Mouse (Mus musculus): ENCODE measurements at regions not wholly inside any gene's neighbourhood (a gene's known extent, or its start where the extent isn't known, plus 50 kb on each side); places are given as distances from the start of the nearest gene placed in this dataset.

GRCm38 (mm10) chr4:89368850-89369524 lies 58.1 kb upstream of the Cdkn2b start:
- no peak for ATAC-seq (replicated peaks; ENCODE audit: low FRiP score, low TSS enrichment, poor library complexity, severe bottlenecking)

- ATAC-seq (replicated peaks; ENCODE audit: low FRiP score, low TSS enrichment, poor library complexity, severe bottlenecking): peak; percentile 71
Observed at GRCm38 (mm10) chr4:89366581-89367141, 55.8 kb upstream of the Cdkn2b start.

- ATAC-seq (replicated peaks; ENCODE audit: low FRiP score, low TSS enrichment, poor library complexity, severe bottlenecking): no peak
Observed at GRCm38 (mm10) chr4:89365875-89366274, 55.0 kb upstream of the Cdkn2b start.

GRCm38 (mm10) chr4:89363150-89363683 lies 52.4 kb upstream of the Cdkn2b start:
- ATAC-seq (replicated peaks; ENCODE audit: low FRiP score, low TSS enrichment, poor library complexity, severe bottlenecking): no peak

- ATAC-seq (replicated peaks; ENCODE audit: low FRiP score, low TSS enrichment, poor library complexity, severe bottlenecking): no peak
Observed at GRCm38 (mm10) chr4:89362650-89363049, 51.8 kb upstream of the Cdkn2b start.

GRCm38 (mm10) chr4:89361316-89361715 lies 50.5 kb upstream of the Cdkn2b start:
- ATAC-seq (replicated peaks; ENCODE audit: low FRiP score, low TSS enrichment, poor library complexity, severe bottlenecking): no peak

All from megakaryocyte-erythroid progenitor cell, adult 5-6 weeks (primary cell).